Mouse (Mus musculus) megakaryocyte, embryonic 14.5 days (primary cell): ENCODE measurements at regions not wholly inside any gene's neighbourhood (a gene's known extent, or its start where the extent isn't known, plus 50 kb on each side); places are given as distances from the start of the nearest gene placed in this dataset.

ENCODE experiments used
- FLI1 ChIP-seq: IDR thresholded peaks from 2 replicates; pipeline ENCODE4 v1.6.1; 2012; ENCODE audit warnings: low read length, inconsistent platforms, mixed read lengths
- GATA1 ChIP-seq: IDR thresholded peaks from 3 replicates; pipeline ENCODE4 v1.6.1; 2012; ENCODE audit warnings: mixed read lengths, low read length, inconsistent platforms, borderline replicate concordance

- TF ChIP-seq GATA1 = no peak
- no peak for TF ChIP-seq FLI1
Observed at GRCm38 (mm10) chr2:169214396-169214795, 259.0 kb upstream of the Zfp64 start.
